Mouse (Mus musculus) gastrocnemius, postnatal 14 days (tissue): Measurements from ENCODE around the gene Gnb4. TPM values are rescaled to one million over a fixed set of nuclear protein-coding genes. Genes with fewer than 3 reads are reported as not detected.

Source experiments
- DNase-seq: peaks from one replicate; pipeline ENCODE4 v3.0.0; 2021; ENCODE audit warnings: mixed read lengths
- intact Hi-C: fragments of 180-260 bp; cut with DNase I; formaldehyde crosslinking; loops from one replicate; pipeline ENCODE4 v1.15.1; 2025; ENCODE audit warnings: low total_unique reads
- total RNA-seq, 2 experiments: library from RNA; stranded (reverse); gene quantifications; 2 replicates each; pipeline ENCODE4 v1.2.3; 2021

The Gnb4 gene
- total RNA-seq, 2 experiments from 2014 or later: 14.8 to 18.8 TPM

GRCm38 (mm10) chr3:32617053-32617642 lies 763 bp upstream of the Gnb4 start:
- intact Hi-C loops: no loop called here

DNA sequence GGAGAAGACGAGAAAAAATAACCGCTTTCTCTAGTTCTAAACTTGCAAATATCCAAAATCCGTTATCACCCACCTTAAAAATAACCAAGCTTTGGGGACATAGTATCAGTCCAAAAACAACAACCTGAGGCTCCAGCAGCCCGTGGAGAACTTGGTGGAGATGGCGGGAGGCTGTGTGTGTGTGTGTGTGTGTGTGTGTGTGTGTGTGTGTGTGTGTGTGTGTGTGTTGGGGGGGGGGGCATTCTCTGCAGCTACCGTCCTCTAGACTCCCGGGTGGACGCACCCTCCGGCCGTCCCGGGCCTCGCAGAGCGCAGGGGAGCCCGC lies 417 bp downstream of the Gnb4 start:
- no peak for DNase-seq
- intact Hi-C loops: no loop called here

More at GRCm38 (mm10) chr3:32617053-32617642, 763 bp upstream of the Gnb4 start:
- DNase-seq: no peak

DNA sequence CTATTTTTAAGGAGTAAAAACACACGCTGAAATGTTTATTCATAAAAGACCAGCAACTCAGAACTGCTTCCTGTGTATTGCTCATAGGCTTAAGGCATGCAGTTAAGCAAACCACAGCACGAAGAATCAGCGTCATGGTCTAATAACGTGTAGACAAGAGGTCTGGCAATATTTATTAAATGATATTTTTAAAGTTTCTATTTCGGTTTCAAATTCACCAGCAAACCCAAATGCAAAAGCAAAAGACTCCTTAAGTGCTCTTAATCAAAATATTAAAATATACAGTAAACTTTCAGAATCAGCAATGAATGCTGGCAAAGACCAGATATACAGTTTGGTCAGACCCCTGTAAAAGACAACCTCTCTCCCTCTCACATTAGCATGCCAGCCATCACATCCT lies 1.0 kb downstream of the Gnb4 start:
- intact Hi-C loops: no loop called here

GRCm38 (mm10) chr3:32614786-32615185 lies 1.6 kb downstream of the Gnb4 start:
- intact Hi-C loops: loop anchor here (5.0 kb wide), 1 partner anchor 83 kb away; no protein-coding TSS in a partner anchor
- DNase-seq: no peak

More for the DNA sequence above, 1.0 kb downstream of the Gnb4 start:
- no peak for DNase-seq

DNA sequence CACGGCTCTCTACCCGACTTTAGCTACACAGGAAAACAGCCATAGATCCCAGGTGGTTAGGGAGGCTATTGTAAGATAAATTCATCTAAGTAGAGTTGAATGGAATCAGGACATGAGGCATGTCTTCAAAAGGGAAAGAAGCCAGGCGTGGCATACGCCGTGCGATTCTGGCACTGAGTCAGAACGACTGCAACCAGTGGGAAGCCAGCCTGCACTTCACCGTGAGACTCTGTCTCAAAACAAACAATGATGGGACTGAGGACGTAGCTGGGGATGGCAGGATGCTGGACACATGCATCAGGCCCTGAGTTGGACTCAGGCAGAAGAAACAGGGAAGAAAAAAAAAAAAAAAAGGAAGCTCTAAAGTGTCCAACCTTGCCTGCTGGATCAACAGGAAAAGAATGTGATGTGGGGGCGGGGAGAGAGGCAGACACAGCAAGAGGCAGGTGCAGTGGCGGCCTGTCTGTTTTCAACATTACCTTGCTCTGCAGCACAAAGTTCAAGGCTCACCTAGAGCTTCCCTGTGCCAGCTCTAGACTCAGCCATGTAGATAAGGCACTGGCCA lies 4.7 kb downstream of the Gnb4 start:
- intact Hi-C loops: loop anchor here (5.0 kb wide), 1 partner anchor 86 kb away; no protein-coding TSS in a partner anchor
- no peak for DNase-seq

GRCm38 (mm10) chr3:32610560-32610959 lies 5.8 kb downstream of the Gnb4 start:
- DNase-seq: peak; percentile 55

GRCm38 (mm10) chr3:32609233-32609632 lies 7.2 kb downstream of the Gnb4 start:
- no peak for DNase-seq
- intact Hi-C loops: no loop called here

More at GRCm38 (mm10) chr3:32610560-32610959, 5.8 kb downstream of the Gnb4 start:
- intact Hi-C loops: loop anchor here (5.0 kb wide), 1 partner anchor 87 kb away; no protein-coding TSS in a partner anchor

DNA sequence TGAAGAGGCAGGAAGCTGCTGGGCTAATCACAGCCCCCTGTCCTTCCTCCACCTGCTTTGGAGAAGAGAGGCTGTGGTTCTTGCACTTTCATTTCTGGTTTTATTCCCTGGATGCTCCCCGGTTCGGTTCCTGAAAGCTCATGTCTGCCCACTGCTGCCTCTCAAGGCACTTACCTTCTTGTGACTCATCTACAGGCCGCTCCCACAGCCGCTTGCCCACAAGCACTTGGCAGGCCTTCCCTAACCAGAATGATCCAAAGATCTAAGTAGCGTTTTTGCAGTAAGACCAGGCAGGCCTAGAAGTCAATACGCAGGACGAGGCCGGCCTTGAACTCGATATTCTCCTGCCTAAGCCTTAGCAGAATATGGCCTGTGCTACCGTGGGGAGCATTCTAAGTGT lies 15.3 kb downstream of the Gnb4 start:
- intact Hi-C loops: no loop called here
- DNase-seq: no peak

GRCm38 (mm10) chr3:32599328-32599727 lies 17.1 kb downstream of the Gnb4 start:
- intact Hi-C loops: no loop called here
- no peak for DNase-seq

- no peak for DNase-seq
- intact Hi-C loops: no loop called here
These were observed 21.3 kb downstream of the Gnb4 start for GRCm38 (mm10) chr3:32595080-32595479.

GRCm38 (mm10) chr3:32586274-32586673 lies 30.1 kb downstream of the Gnb4 start:
- intact Hi-C loops: no loop called here
- DNase-seq: no peak

DNA sequence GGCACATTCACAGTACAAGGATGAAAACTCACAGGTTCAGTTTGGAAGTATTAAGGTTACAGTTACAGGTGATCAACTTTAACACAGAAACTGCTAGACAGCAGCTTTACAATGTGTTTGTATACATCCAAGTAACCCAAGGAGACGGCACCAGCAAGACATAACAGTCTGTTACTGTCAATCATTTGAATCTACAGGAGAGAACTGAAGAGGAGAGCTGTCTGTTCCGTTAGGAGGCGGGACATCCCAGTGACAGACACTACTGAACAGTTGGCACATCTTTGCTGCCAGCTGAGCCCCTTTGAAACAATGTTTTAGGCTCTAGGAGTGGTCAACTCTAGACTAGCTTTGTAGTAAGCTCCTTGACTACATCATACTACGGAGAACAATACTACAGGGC lies 32.9 kb downstream of the Gnb4 start:
- intact Hi-C loops: no loop called here
- DNase-seq: no peak

- no peak for DNase-seq
- intact Hi-C loops: no loop called here
These were observed 34.5 kb downstream of the Gnb4 start for GRCm38 (mm10) chr3:32581911-32582310.

- intact Hi-C loops: no loop called here
- DNase-seq: no peak
These were observed 35.6 kb downstream of the Gnb4 start for GRCm38 (mm10) chr3:32580738-32581137.

- no peak for DNase-seq
- intact Hi-C loops: no loop called here
These were observed 37.6 kb downstream of the Gnb4 start for GRCm38 (mm10) chr3:32578772-32579171.

- intact Hi-C loops: no loop called here
- DNase-seq: no peak
These were observed 41.2 kb downstream of the Gnb4 start for GRCm38 (mm10) chr3:32575151-32575550.

- DNase-seq: no peak
These were observed 42.5 kb downstream of the Gnb4 start for GRCm38 (mm10) chr3:32573881-32574280.

DNA sequence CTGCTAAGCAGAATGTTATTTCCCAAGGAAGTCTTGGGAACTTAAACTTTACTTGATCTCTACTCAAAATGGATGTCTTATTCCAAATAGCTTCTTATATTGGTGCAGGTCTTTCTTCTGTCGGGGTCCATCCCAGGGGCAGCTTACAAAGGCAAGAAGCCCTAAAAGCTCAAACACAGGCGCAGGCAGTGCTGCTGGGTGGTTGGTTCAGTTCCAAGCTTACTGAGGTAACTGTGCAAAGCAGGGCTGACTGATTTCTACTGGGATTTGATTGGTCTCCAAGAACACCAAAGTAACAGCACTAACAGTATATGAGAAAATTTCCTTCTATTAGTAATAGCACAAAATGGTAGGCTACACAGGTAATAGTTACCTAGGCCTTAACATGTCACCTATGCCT lies 43.3 kb downstream of the Gnb4 start:
- DNase-seq: no peak
- intact Hi-C loops: no loop called here

More at GRCm38 (mm10) chr3:32573881-32574280, 42.5 kb downstream of the Gnb4 start:
- intact Hi-C loops: no loop called here

DNA sequence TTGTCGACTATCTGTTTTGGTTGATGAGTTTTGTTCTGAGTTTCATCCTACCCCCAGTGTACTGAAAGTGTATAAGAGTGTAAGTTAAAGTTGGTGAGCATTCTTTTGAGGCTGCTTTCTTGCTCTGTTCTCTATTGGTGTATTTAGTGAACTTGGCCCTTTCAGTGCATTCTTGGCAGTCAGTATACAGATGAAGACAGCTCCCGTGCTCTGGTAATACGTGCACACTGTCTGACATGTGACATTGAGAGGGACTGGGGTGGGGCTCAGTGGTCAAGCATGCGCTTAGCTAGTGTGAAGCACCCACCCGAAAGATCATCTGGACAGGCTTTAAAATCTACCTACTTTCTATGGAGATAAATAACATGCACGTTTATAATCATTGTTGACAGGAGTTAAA lies 53.0 kb downstream of the Gnb4 start:
- intact Hi-C loops: no loop called here

GRCm38 (mm10) chr3:32553061-32553460 lies 63.3 kb downstream of the Gnb4 start:
- no peak for DNase-seq
- intact Hi-C loops: no loop called here

More for the DNA sequence above, 53.0 kb downstream of the Gnb4 start:
- DNase-seq: no peak

- intact Hi-C loops: no loop called here
- no peak for DNase-seq
These were observed 78.3 kb downstream of the Gnb4 start for GRCm38 (mm10) chr3:32538091-32538490.
